Mouse (Mus musculus): ENCODE measurements around the gene Dennd1a. TPM values are rescaled to one million over a fixed set of nuclear protein-coding genes. Genes with fewer than 3 reads are reported as not detected.

Gene Dennd1a
- polyA plus RNA-seq, 1 experiment from 2014 or later, result 18.8 TPM

DNA sequence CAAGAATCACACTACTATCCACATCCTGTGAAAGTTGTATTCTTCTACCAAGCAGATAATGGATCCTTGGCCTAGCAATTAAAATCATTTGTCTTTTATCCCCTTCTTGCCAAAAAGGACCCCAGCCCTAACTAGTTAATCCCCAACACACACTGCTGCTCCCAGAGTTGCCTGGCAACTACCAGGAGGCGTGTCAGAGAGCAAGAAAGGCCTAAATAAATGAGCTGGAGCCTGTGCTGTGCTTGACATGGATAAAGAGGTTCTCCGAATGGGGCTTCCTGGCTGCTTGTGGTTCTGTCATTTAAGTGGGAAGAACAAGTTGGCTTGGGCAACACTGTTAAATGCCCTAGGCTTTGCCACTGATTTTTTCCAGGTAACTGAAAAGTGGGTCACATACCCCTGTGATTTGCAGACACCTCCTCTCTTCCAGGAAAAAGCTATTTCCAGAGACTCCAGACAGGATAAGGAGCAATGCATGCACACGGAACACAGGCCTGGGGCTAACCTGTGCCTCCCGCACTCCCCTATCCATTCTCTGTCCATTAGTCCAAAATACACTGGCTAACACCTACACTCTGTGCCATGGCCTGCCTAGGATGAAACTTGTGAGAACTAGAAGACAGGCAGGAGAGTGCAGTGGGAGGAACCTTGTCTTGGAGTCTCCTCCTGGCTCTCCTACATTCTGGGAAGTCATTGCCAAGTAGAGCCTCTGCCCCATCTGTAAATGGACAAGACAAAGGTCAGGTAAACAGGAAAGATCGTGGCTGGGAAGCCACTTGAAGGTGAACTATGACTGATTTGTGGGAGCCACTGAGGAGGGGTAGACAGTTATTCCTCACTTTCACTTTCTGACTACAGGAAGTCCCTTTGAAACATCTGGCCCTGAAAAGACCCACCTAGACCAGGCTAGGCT is 355.9 kb downstream of the Dennd1a start:
- no peak overlapping the region for H3K4me3 ChIP-seq
- ATAC-seq (ENCODE audit: low FRiP score, low read depth), result peak; percentile 75
- H3K4me2 ChIP-seq (replicated peaks), result no peak overlapping the region
- WGBS, result 53% methylated on average over 5 of the region's 5 CpGs
- H3K27me3 ChIP-seq (replicated peaks), result no peaks in the 10 kb centered on the region
- H3K36me3 ChIP-seq, result peaks cover 9% of the 10 kb centered on the region; the same call in 1 of the 2 replicates
- H3K4me1 ChIP-seq, result peaks cover 12% of the 10 kb centered on the region
- no peak overlapping the region for H3K27ac ChIP-seq
- H3K9me3 ChIP-seq, result no peaks in the 10 kb centered on the region
- no peak overlapping the region for H3K9ac ChIP-seq

DNA sequence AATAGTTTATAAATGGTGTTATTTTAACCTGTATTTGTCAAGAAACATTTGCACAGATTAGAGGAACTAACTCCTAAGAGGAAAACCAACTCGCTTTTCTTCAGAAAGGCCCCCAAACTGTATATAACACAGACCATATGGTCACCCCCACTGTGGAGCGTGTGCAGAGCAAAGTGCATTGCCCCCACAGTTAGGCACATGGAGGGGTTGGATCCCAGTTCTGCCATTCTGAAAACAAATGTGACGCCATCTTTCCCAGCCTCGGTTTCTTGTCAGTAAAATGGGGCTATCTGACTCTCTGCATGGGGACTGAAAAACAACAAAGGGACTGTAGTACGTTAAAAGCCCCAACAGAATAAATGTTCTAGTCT is 361.1 kb downstream of the Dennd1a start:
- Histone ChIP-seq H3K36me3 (no peaks in the 10 kb centered on the region), H3K4me1 (peaks cover 10% of the 10 kb centered on the region), H3K9me3 (no peaks in the 10 kb centered on the region), H3K27me3 (replicated peaks) (0 out of 2 replicates have a peak, but pooled peaks cover 2% of the 10 kb centered on the region), H3K27ac (no peak overlapping the region), H3K4me2 (replicated peaks) (no peak overlapping the region), H3K9ac (no peak overlapping the region), H3K4me3 (no peak overlapping the region)
- WGBS, result 74% methylated on average over 5 of the region's 5 CpGs
- no peak for ATAC-seq (ENCODE audit: low FRiP score, low read depth)

- 12% methylated on average over 6 of the region's 6 CpGs for WGBS
- Histone ChIP-seq H3K4me1 (peaks cover 6% of the 10 kb centered on the region; the same call in 1 of the 2 replicates), H3K4me2 (replicated peaks) (no peak overlapping the region), H3K9me3 (no peaks in the 10 kb centered on the region), H3K9ac (no peak overlapping the region), H3K4me3 (no peak overlapping the region), H3K27ac (no peak overlapping the region), H3K36me3 (no peaks in the 10 kb centered on the region), H3K27me3 (replicated peaks) (0 out of 2 replicates have a peak, but pooled peaks cover 2% of the 10 kb centered on the region)
- peak; percentile 80 for ATAC-seq (ENCODE audit: low FRiP score, low read depth)
Measured at GRCm38 (mm10) chr2:37925413-37926132, 361.6 kb downstream of the Dennd1a start.

- Histone ChIP-seq H3K27ac (no peak overlapping the region), H3K36me3 (no peaks in the 10 kb centered on the region), H3K9me3 (no peaks in the 10 kb centered on the region), H3K4me1 (peaks cover 6% of the 10 kb centered on the region; the same call in 1 of the 2 replicates), H3K4me3 (no peak overlapping the region), H3K9ac (no peak overlapping the region), H3K4me2 (replicated peaks) (no peak overlapping the region), H3K27me3 (replicated peaks) (no peaks in the 10 kb centered on the region; the same call in 1 of the 2 replicates)
- peak; percentile 53; the same call in 1 of the 2 replicates for ATAC-seq (ENCODE audit: low FRiP score, low read depth)
- 39% methylated on average over 5 of the region's 5 CpGs for WGBS
Measured at GRCm38 (mm10) chr2:37908721-37909506, 378.3 kb downstream of the Dennd1a start.

DNA sequence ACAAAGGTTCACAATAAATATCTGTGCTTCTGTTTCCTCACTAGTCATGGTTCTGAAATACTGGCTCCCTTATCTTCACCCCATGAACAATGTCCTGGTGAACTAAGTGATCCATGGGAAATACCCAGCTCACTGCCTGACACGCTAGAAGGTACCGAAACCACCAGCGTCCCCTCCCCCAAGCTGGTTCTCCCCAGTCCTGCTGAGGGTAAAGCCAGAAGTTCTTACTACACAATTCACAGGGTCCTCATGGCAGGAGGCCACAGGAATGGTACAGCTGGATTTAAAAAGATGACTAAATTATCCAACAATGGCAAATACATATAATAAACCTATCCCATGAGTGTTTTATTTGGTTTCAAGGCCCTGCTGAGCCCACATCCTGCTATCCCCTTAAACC is 378.9 kb downstream of the Dennd1a start:
- H3K27ac ChIP-seq, result no peak overlapping the region
- H3K36me3 ChIP-seq, result no peaks in the 10 kb centered on the region
- H3K4me2 ChIP-seq (replicated peaks), result no peak overlapping the region
- no peaks in the 10 kb centered on the region for H3K9me3 ChIP-seq
- 55% methylated on average over 3 of the region's 3 CpGs for WGBS
- no peaks in the 10 kb centered on the region; the same call in 1 of the 2 replicates for H3K27me3 ChIP-seq (replicated peaks)
- H3K4me1 ChIP-seq, result peaks cover 6% of the 10 kb centered on the region; the same call in 1 of the 2 replicates
- no peak overlapping the region for H3K4me3 ChIP-seq
- no peak overlapping the region for H3K9ac ChIP-seq
- ATAC-seq (ENCODE audit: low FRiP score, low read depth), result no peak

GRCm38 (mm10) chr2:37906261-37906660 is 380.9 kb downstream of the Dennd1a start:
- WGBS, result 87% methylated on average over 2 of the region's 2 CpGs
- Histone ChIP-seq H3K27ac (no peak overlapping the region), H3K27me3 (replicated peaks) (no peaks in the 10 kb centered on the region; the same call in 1 of the 2 replicates), H3K4me2 (replicated peaks) (no peak overlapping the region), H3K9ac (no peak overlapping the region), H3K36me3 (no peaks in the 10 kb centered on the region), H3K9me3 (no peaks in the 10 kb centered on the region), H3K4me1 (peaks cover 6% of the 10 kb centered on the region; the same call in 1 of the 2 replicates), H3K4me3 (no peak overlapping the region)
- ATAC-seq (ENCODE audit: low FRiP score, low read depth), result no peak

GRCm38 (mm10) chr2:37903286-37903685 is 383.9 kb downstream of the Dennd1a start:
- Histone ChIP-seq H3K27me3 (replicated peaks) (no peaks in the 10 kb centered on the region; the same call in 1 of the 2 replicates), H3K27ac (no peak overlapping the region), H3K36me3 (no peaks in the 10 kb centered on the region), H3K4me2 (replicated peaks) (no peak overlapping the region), H3K9me3 (no peaks in the 10 kb centered on the region), H3K4me3 (no peak overlapping the region), H3K9ac (no peak overlapping the region), H3K4me1 (peaks cover under 1% of the 10 kb centered on the region; the same call in 1 of the 2 replicates)
- no peak for ATAC-seq (ENCODE audit: low FRiP score, low read depth)
- 76% methylated on average over 8 of the region's 8 CpGs for WGBS

GRCm38 (mm10) chr2:37883214-37883613 is 404.0 kb downstream of the Dennd1a start:
- 0 out of 2 replicates have a peak, but pooled peaks have one; percentile 51 for ATAC-seq (ENCODE audit: low FRiP score, low read depth)
- Histone ChIP-seq H3K4me2 (replicated peaks) (no peak overlapping the region), H3K9me3 (no peaks in the 10 kb centered on the region), H3K27ac (no peak overlapping the region), H3K36me3 (no peaks in the 10 kb centered on the region), H3K27me3 (replicated peaks) (no peaks in the 10 kb centered on the region), H3K4me1 (peaks cover 13% of the 10 kb centered on the region), H3K9ac (no peak overlapping the region), H3K4me3 (no peak overlapping the region)
- WGBS, result 65% methylated on average over 3 of the region's 3 CpGs

- 76% methylated on average over 5 of the region's 5 CpGs for WGBS
Measured at GRCm38 (mm10) chr2:37881262-37881913, 405.8 kb downstream of the Dennd1a start.

GRCm38 (mm10) chr2:37879697-37880096 is 407.5 kb downstream of the Dennd1a start:
- no peak overlapping the region for H3K27ac ChIP-seq
- 36% methylated on average over 4 of the region's 4 CpGs for WGBS
- peaks cover 16% of the 10 kb centered on the region for H3K4me1 ChIP-seq
- H3K27me3 ChIP-seq (replicated peaks), result no peaks in the 10 kb centered on the region; the same call in 1 of the 2 replicates
- no peak for ATAC-seq (ENCODE audit: low FRiP score, low read depth)
- no peak overlapping the region for H3K4me2 ChIP-seq (replicated peaks)
- H3K4me3 ChIP-seq, result no peak overlapping the region
- no peaks in the 10 kb centered on the region for H3K36me3 ChIP-seq
- H3K9ac ChIP-seq, result no peak overlapping the region
- H3K9me3 ChIP-seq, result no peaks in the 10 kb centered on the region

More at GRCm38 (mm10) chr2:37881262-37881913, 405.8 kb downstream of the Dennd1a start:
- H3K4me1 ChIP-seq, result peaks cover 14% of the 10 kb centered on the region
- ATAC-seq (ENCODE audit: low FRiP score, low read depth), result no peak
- H3K36me3 ChIP-seq, result no peaks in the 10 kb centered on the region
- H3K27me3 ChIP-seq (replicated peaks), result no peaks in the 10 kb centered on the region; the same call in 1 of the 2 replicates
- no peak overlapping the region for H3K4me3 ChIP-seq
- no peak overlapping the region for H3K9ac ChIP-seq
- H3K4me2 ChIP-seq (replicated peaks), result no peak overlapping the region
- no peaks in the 10 kb centered on the region for H3K9me3 ChIP-seq
- no peak overlapping the region for H3K27ac ChIP-seq

- Histone ChIP-seq H3K36me3 (no peaks in the 10 kb centered on the region), H3K27ac (no peak overlapping the region), H3K9ac (no peak overlapping the region), H3K4me3 (no peak overlapping the region), H3K27me3 (replicated peaks) (no peaks in the 10 kb centered on the region; the same call in 1 of the 2 replicates), H3K4me1 (peaks cover 8% of the 10 kb centered on the region; the same call in 1 of the 2 replicates), H3K9me3 (no peaks in the 10 kb centered on the region), H3K4me2 (replicated peaks) (no peak overlapping the region)
- ATAC-seq (ENCODE audit: low FRiP score, low read depth), result no peak
- 73% methylated on average over 4 of the region's 4 CpGs for WGBS
Measured at GRCm38 (mm10) chr2:37872791-37873190, 414.4 kb downstream of the Dennd1a start.

Data from neural tube, embryonic 12.5 days (tissue).